Mouse (Mus musculus) liver, postnatal 0 days (tissue): Measurements from ENCODE around the gene Fhl1.

Source experiments
- CTCF ChIP-seq: sonication (generic); IDR thresholded peaks from 2 replicates; pipeline ENCODE4 v1.5.1; 2016; ENCODE audit warnings: antibody characterized with exemption, low read depth
- EP300 ChIP-seq: IDR thresholded peaks from 2 replicates; pipeline ENCODE4 v1.6.1; 2016; ENCODE audit warnings: antibody characterized with exemption, low read depth, mild to moderate bottlenecking

DNA sequence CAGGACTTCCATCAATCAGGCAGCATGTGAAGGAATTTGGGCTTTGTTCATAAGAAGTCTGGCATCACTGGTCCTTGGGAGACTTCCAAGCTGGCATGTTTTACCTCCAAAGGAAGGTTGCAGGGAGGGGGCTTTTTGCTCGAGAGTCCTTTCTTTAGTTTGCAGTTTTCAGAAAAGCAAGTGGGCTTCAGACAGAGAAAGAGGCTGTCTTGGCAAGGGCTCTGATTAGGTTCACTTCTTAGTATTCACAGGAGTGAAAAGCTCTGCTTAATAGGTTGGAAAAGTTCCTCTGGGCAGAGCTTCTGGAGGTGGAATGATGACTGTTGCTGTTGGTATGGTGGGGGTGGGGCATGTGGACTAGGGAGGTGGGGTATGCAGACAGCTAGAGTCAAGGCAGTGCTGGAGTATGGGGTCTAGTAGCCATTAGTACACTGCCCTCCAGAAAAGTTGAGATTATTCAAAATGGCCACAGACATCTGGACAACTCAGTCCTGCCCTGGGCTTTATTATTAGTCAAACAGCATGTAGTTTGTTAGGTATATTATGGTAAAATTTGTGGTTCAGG lies 49.3 kb upstream of the Fhl1 start:
- no peak for TF ChIP-seq CTCF
- TF ChIP-seq EP300: no peak
